Mouse (Mus musculus) liver, embryonic 14.5 days (tissue): ENCODE results near the gene Col4a3. TPM values are rescaled to one million over a fixed set of nuclear protein-coding genes. Genes with fewer than 3 reads are reported as not detected.

Source experiments
- ATAC-seq: fragments of 200-750 bp; cut with Nextera tagmentation; 2 replicates; pipeline ENCODE4 v1.8.0; 2017; ENCODE audit warnings: moderate number of reproducible peaks, mild to moderate bottlenecking, moderate library complexity; ENCODE audit not compliant: insufficient read depth
- DNase-seq, 3 experiments: peaks; one replicate each; pipeline ENCODE4 v3.0.0-alpha.2; 2012 to 2013; ENCODE audit warnings: low read depth in 3 of 3, low spot score in 3 of 3
- H3K27ac ChIP-seq: fragments of 300-500 bp; sonication (generic); 2 replicates; pipeline ENCODE4 v1.5.1; 2014; ENCODE audit warnings: moderate library complexity, mild to moderate bottlenecking, control low read depth, inconsistent platforms
- H3K27me3 ChIP-seq: fragments of 300-500 bp; sonication (generic); 2 replicates; pipeline ENCODE4 v1.6.1; 2014; ENCODE audit warnings: mild to moderate bottlenecking, low read length, moderate library complexity; ENCODE audit not compliant: control insufficient read depth, insufficient read depth
- H3K36me3 ChIP-seq: fragments of 300-500 bp; sonication (generic); replicated peaks from 2 replicates; pipeline ENCODE4 v1.6.1; 2014; ENCODE audit warnings: low read depth; ENCODE audit not compliant: control insufficient read depth, insufficient read depth
- H3K4me1 ChIP-seq, 2 experiments: fragments of 200-500 bp in 1 of 2; fragments of 300-500 bp in 1 of 2; sonication (generic) in 1 of 2; replicated peaks; 2 replicates each; pipeline ENCODE4 v1.6.1; 2012 to 2014; ENCODE audit warnings: antibody characterized with exemption in 1 of 2, inconsistent platforms in 1 of 2, low read length in 1 of 2; ENCODE audit not compliant: control insufficient read depth in 2 of 2, insufficient read depth in 2 of 2
- H3K4me2 ChIP-seq: fragments of 300-500 bp; sonication (generic); 2 replicates; pipeline ENCODE4 v1.6.1; 2014; ENCODE audit warnings: low read depth, mild to moderate bottlenecking, control low read depth, moderate library complexity
- H3K4me3 ChIP-seq, 2 experiments: fragments of 200-500 bp in 1 of 2; fragments of 300-500 bp in 1 of 2; sonication (generic) in 1 of 2; 2 replicates each; pipeline ENCODE4 v1.5.1; 2012 to 2014; ENCODE audit warnings: low read depth in 2 of 2, low read length in 2 of 2, mild to moderate bottlenecking in 2 of 2, control low read depth in 1 of 2, inconsistent platforms in 1 of 2, moderate library complexity in 1 of 2; ENCODE audit not compliant: insufficient read depth in 1 of 2
- H3K9ac ChIP-seq: fragments of 300-500 bp; sonication (generic); replicated peaks from 2 replicates; pipeline ENCODE4 v1.6.1; 2014; ENCODE audit warnings: mild to moderate bottlenecking, control low read depth, moderate library complexity
- H3K9me3 ChIP-seq: fragments of 300-500 bp; sonication (generic); 2 replicates; pipeline ENCODE4 v1.6.1; 2016; ENCODE audit warnings: low read length, mixed read lengths; ENCODE audit not compliant: control insufficient read depth
- CTCF ChIP-seq: IDR thresholded peaks from 2 replicates; pipeline ENCODE4 v1.5.1; 2016; ENCODE audit warnings: antibody characterized with exemption, low read depth, control low read depth
- EP300 ChIP-seq: IDR thresholded peaks from 2 replicates; pipeline ENCODE4 v1.6.1; 2016; ENCODE audit warnings: antibody characterized with exemption, low read depth
- WGBS: fragments of 180-500 bp; shearing (Covaris S2); extraction: QIAGEN DNeasy Blood & Tissue Kit; methylation state at CpG from one replicate; pipeline ENCODE4 v1.1.7; 2014; ENCODE audit not compliant: insufficient replicate concordance; 5-methylcytosine and 5-hydroxymethylcytosine counted together
- polyA plus RNA-seq, 2 experiments: library from polyadenylated mRNA; depleted of rRNA in 1 of 2; stranded (reverse) in 1 of 2; unstranded in 1 of 2; fragments of >200 nt; fragmentation: Nextera tagmentation in 1 of 2; extraction: Ambion mirVana in 1 of 2; gene quantifications; 2 replicates each; pipeline versions ENCODE4 v1.2.1 to v1.2.3; 2012 to 2014

The Col4a3 gene
- polyA plus RNA-seq, 2 experiments: 0.10 TPM

DNA sequence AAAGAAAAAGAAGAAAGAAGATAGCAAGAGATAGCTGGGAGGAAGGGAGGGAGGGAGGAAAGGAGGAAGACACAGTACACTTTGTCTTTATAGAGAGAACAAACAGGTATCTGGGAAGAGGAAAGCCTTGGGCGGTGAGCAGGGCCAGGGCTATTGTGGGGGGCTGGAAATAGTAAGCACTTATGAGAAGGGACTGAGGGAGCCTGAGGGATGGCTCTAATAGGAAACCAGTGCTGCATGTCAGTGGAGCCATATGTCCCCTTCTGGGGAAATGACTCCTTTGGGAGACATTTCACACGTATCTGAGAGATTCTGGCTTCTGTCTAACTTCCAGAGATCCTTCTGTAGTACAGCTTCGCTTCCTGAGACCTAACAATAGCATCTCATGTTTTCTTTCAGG lies 69.7 kb downstream of the Col4a3 start:
- no peaks in the 10 kb centered on the region for H3K9me3 ChIP-seq
- DNase-seq: no peak
- H3K4me3 ChIP-seq: no peak overlapping the region
- no peak overlapping the region for H3K4me2 ChIP-seq
- WGBS: 54% methylated on average over 3 of the region's 3 CpGs
- H3K27me3 ChIP-seq: no peaks in the 10 kb centered on the region
- no peak overlapping the region for H3K9ac ChIP-seq
- H3K27ac ChIP-seq: no peak overlapping the region
- ATAC-seq: no peak
- H3K36me3 ChIP-seq: no peaks in the 10 kb centered on the region
- H3K4me1 ChIP-seq: no peaks in the 10 kb centered on the region
- no peak for TF ChIP-seq EP300
- no peak for TF ChIP-seq CTCF

DNA sequence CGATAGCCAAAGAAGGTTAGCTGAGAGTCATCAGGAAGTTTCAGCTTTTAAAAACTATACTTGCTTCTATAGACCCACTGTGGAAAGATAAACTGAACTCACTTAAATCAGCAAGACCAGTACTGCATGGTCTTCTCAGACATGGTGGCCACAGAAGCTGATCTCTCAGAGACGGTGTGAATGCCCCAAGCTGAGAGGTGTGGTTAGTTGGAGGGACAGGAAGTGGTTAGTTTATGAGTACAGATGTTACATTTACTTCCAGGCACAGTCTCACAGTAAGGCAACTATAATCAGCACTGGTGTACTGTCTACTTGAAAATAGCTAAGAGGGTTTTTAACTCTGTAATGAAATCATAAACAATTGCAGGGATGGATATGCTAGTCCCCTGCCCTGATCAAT lies 75.5 kb downstream of the Col4a3 start:
- no peak overlapping the region for H3K27ac ChIP-seq
- no peaks in the 10 kb centered on the region for H3K9me3 ChIP-seq
- no peak overlapping the region for H3K4me3 ChIP-seq
- H3K36me3 ChIP-seq: no peaks in the 10 kb centered on the region
- whole genome bisulfite sequencing: 39% methylated on average over 2 of the region's 2 CpGs
- no peaks in the 10 kb centered on the region for H3K4me1 ChIP-seq
- no peak overlapping the region for H3K9ac ChIP-seq
- ATAC-seq (no peak), DNase-seq (no peak)
- H3K4me2 ChIP-seq: no peak overlapping the region
- no peaks in the 10 kb centered on the region for H3K27me3 ChIP-seq
- TF ChIP-seq EP300 (no peak), CTCF (no peak)

DNA sequence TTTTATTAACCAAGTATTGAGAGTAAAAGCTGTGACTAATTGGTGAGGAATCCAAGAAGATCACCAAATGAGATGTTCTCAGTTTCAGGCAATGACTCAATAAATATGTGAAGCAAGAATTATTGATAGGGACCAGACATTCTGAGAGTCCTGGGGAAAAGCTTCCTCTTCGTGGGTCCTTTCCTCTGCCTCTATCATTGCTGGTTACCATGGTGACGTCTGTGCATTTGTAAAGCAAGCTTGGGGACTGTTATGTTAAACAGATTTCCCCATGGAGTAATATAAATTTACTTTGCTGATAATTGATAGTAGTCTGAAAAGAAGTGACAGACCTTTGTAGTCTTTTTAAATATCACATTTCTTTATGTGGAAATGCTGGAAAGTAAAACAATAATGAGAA lies 76.8 kb downstream of the Col4a3 start:
- no peak for DNase-seq
- TF ChIP-seq EP300: no peak
- no peak for TF ChIP-seq CTCF
- H3K9ac ChIP-seq: no peak overlapping the region
- H3K27ac ChIP-seq: no peak overlapping the region
- no peaks in the 10 kb centered on the region for H3K9me3 ChIP-seq
- H3K27me3 ChIP-seq: no peaks in the 10 kb centered on the region
- no peak overlapping the region for H3K4me3 ChIP-seq
- no peaks in the 10 kb centered on the region for H3K36me3 ChIP-seq
- WGBS: 25% methylated on average over 2 of the region's 2 CpGs
- no peak overlapping the region for H3K4me2 ChIP-seq
- ATAC-seq: no peak
- H3K4me1 ChIP-seq: no peaks in the 10 kb centered on the region

DNA sequence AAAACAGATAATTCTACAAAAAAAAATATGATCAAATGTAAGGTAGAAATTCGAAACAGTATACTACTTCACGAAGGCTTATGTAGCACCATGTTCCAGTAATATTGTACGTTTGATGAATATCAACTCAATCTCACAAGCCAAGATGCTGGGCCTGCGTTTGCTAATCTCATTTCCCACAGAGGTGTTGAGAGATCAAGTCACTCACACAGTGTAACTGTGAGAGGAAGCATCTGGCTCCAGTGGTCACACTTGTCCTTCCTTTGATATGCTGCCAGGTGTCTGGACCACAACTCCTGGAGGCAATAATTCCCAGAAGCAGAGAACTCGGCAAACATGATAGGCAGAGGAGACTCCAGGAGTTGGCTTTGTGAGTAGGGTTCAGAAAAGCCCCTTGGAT lies 99.6 kb downstream of the Col4a3 start:
- H3K4me1 ChIP-seq: peaks cover 0 to 8% of the 10 kb centered on the region in 2 experiments; a peak in 2 of 4 replicates
- no peak overlapping the region for H3K9ac ChIP-seq
- H3K9me3 ChIP-seq: no peaks in the 10 kb centered on the region
- ATAC-seq (peak; percentile 68; the same call in 1 of the 2 replicates), DNase-seq (peak in 1 of 3 experiments; percentile 9)
- H3K4me2 ChIP-seq: no peak overlapping the region
- peak; percentile 41; the same call in 1 of the 2 replicates for TF ChIP-seq EP300
- no peak for TF ChIP-seq CTCF
- H3K27ac ChIP-seq: no peak overlapping the region
- WGBS: 23% methylated on average over 5 of the region's 5 CpGs
- H3K4me3 ChIP-seq: no peak overlapping the region
- no peaks in the 10 kb centered on the region for H3K36me3 ChIP-seq
- no peaks in the 10 kb centered on the region for H3K27me3 ChIP-seq

DNA sequence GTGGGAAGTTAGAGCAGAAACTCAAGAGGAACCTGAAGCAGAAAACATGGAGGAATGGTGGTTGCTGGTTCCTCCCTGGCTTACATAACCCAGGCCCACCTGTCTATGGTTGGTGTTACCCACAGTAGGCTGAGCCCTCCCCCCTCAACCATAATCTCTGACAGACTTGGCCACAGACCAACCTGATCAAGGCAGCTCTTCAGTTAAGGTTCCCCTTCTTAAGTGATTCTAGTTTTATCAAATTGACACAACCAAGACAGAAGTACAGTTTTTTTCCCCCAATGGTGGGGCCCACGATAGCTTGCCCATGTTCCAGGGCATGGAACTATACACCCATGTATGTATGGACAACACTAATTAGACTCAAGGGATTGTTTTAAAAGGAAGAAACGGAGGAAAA lies 100.1 kb downstream of the Col4a3 start:
- ATAC-seq: peak; percentile 74; the same call in 1 of the 2 replicates
- no peak overlapping the region for H3K27ac ChIP-seq
- TF ChIP-seq EP300: no peak
- TF ChIP-seq CTCF: no peak
- no peak overlapping the region for H3K4me3 ChIP-seq
- 41% methylated on average over 2 of the region's 2 CpGs for WGBS
- peaks cover 0 to 8% of the 10 kb centered on the region in 2 experiments; a peak in 2 of 4 replicates for H3K4me1 ChIP-seq
- no peaks in the 10 kb centered on the region for H3K9me3 ChIP-seq
- H3K27me3 ChIP-seq: no peaks in the 10 kb centered on the region
- no peak overlapping the region for H3K9ac ChIP-seq
- no peak overlapping the region for H3K4me2 ChIP-seq
- no peaks in the 10 kb centered on the region for H3K36me3 ChIP-seq
- DNase-seq: no peak
